Mouse (Mus musculus): ENCODE measurements around the gene Fgf4. TPM values are rescaled to one million over a fixed set of nuclear protein-coding genes. Genes with fewer than 3 reads are reported as not detected.

Gene Fgf4
- not detected for polyA plus RNA-seq (2017; shearing (Covaris generic))

DNA sequence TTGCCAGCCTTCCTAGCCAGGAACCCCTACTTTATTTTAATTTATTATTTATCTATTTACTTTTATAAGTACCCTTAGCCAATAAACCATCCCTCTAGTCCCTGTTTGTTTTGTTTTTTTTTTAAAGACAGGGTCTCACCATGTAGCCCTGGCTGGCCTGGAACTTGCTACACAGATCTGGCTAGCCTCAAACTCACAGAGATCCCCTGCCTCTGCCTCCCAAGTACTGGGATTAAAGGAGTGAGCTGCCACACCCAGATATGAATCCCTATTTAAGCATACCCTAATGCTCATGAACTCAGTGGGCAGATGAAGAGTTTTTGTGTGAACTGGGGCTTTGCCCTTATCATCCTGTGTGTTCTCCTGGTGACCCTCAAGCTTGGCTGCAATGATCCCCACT is at the start of gene Fgf4:
TSS of gene Fgf4 (plus strand) at position 301 of the 400 bp plus-strand sequence.

GRCm38 (mm10) chr7:144837891-144838488 is 9.2 kb upstream of the Fgf4 start, which contains the start of gene Fgf3:
Gene Fgf3 (plus strand): TSS chr7:144838083.

GRCm38 (mm10) chr7:144896294-144897218 is 49.4 kb downstream of the Fgf4 start, which contains the start of gene Fgf15:
Gene Fgf15 (plus strand): TSS chr7:144896531.

Other genes with a start within 250 kb of the Fgf4 start
- gene Ano1, start 95.4 kb upstream of the Fgf4 start, polyA plus RNA-seq (2017; shearing (Covaris generic)), result not detected
- gene Fgf3, start 9.3 kb upstream of the Fgf4 start, polyA plus RNA-seq (2017; shearing (Covaris generic)), result not detected
- gene Fgf15, start 49.2 kb downstream of the Fgf4 start, polyA plus RNA-seq (2017; shearing (Covaris generic)), result not detected
- 29.3 TPM for gene LTO1, start 67.7 kb downstream of the Fgf4 start, polyA plus RNA-seq (2017; shearing (Covaris generic))
- 0.49 TPM for gene Ccnd1, start 92.6 kb downstream of the Fgf4 start, polyA plus RNA-seq (2017; shearing (Covaris generic))